Mouse (Mus musculus) CD4-positive, CD25-positive, alpha-beta regulatory T cell (primary cell): ENCODE measurements around the gene Tkfc. TPM values are rescaled to one million over a fixed set of nuclear protein-coding genes. Genes with fewer than 3 reads are reported as not detected.

Experiments used
- polyA plus RNA-seq: library from polyadenylated mRNA; unstranded; fragments of 100-300 nt; shearing (Covaris generic); gene quantifications from one replicate; pipeline ENCODE4 v1.2.1, GENCODE M21; 2017

The Tkfc gene
- polyA plus RNA-seq: 9.3 TPM

DNA sequence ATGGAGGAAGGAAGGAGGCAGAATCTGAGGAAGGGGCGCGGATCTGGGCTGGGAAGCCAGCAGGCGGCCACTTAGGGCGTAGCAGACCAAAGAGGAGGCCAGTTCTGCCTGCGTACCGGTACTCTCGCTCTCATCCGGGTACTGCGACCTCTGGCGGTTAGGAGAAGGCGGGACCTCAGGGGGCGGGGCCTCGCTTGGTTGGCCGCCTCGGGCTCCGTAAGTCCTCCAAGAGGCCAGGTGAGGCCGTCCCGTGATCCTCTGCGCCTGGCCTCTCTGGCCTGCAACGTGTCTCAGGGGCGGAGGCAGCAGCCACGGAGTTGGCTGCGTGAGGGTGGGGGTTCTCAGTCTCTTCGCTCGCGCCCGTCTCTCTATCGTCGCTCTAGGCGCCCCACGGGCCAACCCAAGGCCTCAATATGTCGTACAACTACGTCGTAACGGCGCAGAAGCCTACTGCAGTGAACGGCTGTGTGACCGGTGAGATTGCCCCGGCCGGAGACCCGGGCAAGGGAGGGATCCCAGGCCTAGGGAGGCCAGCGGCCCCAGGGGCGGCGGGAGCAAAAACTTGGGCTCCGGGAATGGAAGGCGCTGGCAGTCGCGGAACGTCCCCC lies at the start of gene Tkfc, which contains the start of gene Ddb1:
Gene Tkfc (minus strand): TSS at position 362 of the 608 bp plus-strand sequence.
Gene Ddb1 (plus strand): TSS at position 35 of the 608 bp plus-strand sequence.

DNA sequence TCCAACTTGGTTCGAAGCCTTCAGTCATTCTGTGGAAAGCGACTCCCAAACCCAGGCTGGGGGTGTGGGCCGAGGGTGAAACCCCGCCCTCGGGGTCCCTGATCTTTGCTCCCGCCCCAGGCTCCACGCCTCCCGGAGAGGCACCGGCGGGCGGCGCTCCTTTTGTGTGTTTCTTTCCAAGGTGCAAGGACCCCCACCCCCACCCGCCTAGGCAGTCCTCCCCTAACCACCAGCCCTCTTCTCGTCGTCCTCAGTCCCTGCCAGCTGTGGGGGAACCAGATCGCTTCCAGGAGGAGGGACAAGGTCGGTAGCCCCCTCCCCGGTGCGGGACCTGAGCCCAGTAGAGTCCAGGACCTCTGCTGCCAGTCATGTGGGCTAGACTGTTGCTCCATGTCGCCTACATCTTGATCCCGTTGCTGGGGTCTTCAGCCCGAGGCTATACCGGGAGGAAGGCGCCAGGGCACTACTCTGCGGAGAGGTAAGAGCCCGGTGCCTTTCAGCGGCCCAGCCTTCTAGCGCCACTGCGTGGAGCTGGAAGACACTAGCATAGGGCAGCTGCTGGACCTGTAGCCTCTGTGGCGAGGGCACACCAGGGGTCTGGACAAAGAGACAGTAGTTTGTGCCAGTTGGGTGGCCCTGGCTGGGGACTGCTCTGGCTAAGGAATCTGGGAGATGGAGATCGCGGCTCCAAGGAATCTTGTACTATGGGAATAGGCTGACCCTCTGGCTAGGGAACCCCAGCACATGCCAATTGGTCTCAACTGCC lies 28.8 kb upstream of the Tkfc start, which contains the start of gene Vwce:
Gene Vwce (plus strand): TSS at position 108 of the 766 bp plus-strand sequence.

GRCm38 (mm10) chr19:10576690-10577561 lies 28.5 kb downstream of the Tkfc start, which contains the start of the genes Cyb561a3 and Tmem138:
Gene Cyb561a3, plus strand, starts transcription at chr19:10577172.
Gene Tmem138, minus strand, starts transcription at chr19:10577362.

GRCm38 (mm10) chr19:10555624-10556510 lies 49.6 kb downstream of the Tkfc start, which contains the start of gene Tmem216:
Gene Tmem216, minus strand, starts transcription at chr19:10556238.

Other genes with a start within 250 kb of the Tkfc start
- 0.05 TPM for gene Syt7, start 216.6 kb downstream of the Tkfc start, polyA plus RNA-seq
- gene Lrrc10b, start 148.2 kb downstream of the Tkfc start, polyA plus RNA-seq: not detected
- 0.26 TPM for gene Ppp1r32, start 122.7 kb downstream of the Tkfc start, polyA plus RNA-seq
- gene Cpsf7, start 80.4 kb downstream of the Tkfc start, polyA plus RNA-seq: 33.2 TPM
- gene Sdhaf2, start 79.5 kb downstream of the Tkfc start, polyA plus RNA-seq: 86.7 TPM
- 9.6 TPM for gene Tmem216, start 49.4 kb downstream of the Tkfc start, polyA plus RNA-seq
- 42.7 TPM for gene Cyb561a3, start 28.5 kb downstream of the Tkfc start, polyA plus RNA-seq
- 19.3 TPM for gene Tmem138, start 28.3 kb downstream of the Tkfc start, polyA plus RNA-seq
- 165 TPM for gene Ddb1, start 327 bp downstream of the Tkfc start, polyA plus RNA-seq
- not detected for gene Vwce, start 28.6 kb upstream of the Tkfc start, polyA plus RNA-seq
- gene Pga5, start 72.4 kb upstream of the Tkfc start, polyA plus RNA-seq: not detected
- gene Vps37c, start 83.1 kb upstream of the Tkfc start, polyA plus RNA-seq: 24.2 TPM
- 647 TPM for gene Cd5, start 133.3 kb upstream of the Tkfc start, polyA plus RNA-seq
- 665 TPM for gene Cd6, start 224.4 kb upstream of the Tkfc start, polyA plus RNA-seq
- 0.50 TPM for gene Slc15a3, start 234.1 kb upstream of the Tkfc start, polyA plus RNA-seq